Mouse (Mus musculus): Measurements from ENCODE around the gene Tpcn1.

The Tpcn1 gene

DNA sequence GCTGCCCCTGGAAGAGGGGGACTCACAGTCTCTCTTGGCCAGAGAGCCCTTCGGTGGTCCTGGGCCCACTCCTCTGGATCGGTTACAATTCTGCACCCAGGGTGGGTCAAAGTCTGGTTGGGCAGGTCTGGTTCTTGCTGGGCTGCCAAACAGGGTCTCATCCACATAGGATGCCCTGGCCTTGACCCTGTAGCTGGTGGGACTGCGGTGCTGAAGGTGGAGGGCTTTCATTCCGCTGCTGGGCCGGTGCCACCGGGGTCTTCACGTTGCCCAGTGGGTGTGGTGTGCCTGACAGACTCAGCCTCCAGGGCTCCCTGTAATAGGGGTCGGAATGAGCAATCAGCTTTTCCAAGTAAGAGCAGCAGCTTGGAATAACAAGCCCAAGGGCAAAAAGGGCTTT is 22.9 kb upstream of the Tpcn1 start:
- no peak for ATAC-seq (ENCODE audit: insufficient number of reproducible peaks, low FRiP score, low TSS enrichment)

DNA sequence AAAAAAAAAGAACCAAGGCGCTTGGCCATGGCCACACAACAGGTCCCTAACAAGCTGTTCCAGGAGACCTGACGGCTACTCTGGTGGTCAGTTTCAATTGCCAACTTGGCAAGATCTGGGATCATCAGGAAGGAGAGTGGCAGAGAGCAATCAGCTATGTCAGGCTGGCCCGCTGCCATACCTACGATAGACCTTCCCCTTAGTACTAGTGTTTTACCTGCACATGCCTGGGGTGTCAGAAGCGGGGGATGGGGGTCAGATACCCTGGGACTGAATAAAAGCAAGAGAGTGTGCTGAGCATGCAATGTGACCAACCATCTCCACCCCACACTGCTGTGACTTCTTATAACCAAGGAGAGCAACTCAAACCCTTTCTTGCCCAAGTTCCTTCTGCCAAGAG is 22.4 kb upstream of the Tpcn1 start:
- ATAC-seq (ENCODE audit: insufficient number of reproducible peaks, low FRiP score, low TSS enrichment): no peak

DNA sequence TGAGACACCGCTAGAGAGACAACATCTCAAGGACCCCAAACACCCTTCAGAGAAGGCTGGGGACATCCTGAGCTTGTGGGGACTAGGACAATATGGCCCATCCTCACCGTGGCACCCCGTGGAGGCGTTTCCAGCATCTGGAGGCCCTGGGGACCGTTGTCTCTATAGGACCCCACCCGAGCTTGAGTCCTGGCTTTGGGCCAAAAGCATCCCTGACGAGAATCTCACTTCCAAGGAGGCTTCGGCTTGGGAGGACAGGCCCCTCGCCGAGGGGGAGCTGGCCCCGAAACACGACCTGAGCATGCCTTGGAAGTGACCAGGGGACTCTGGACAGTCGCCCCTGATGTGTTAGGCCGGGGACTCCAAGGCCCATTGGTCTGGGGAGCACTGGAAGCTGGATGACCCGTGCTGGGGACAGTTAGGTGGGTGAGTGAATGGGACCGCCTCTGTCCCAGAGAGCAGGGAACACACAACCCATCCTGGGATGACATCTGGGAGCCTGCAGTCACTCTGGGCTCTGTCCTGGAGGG is 20.8 kb upstream of the Tpcn1 start:
- ATAC-seq (ENCODE audit: insufficient number of reproducible peaks, low FRiP score, low TSS enrichment): no peak

DNA sequence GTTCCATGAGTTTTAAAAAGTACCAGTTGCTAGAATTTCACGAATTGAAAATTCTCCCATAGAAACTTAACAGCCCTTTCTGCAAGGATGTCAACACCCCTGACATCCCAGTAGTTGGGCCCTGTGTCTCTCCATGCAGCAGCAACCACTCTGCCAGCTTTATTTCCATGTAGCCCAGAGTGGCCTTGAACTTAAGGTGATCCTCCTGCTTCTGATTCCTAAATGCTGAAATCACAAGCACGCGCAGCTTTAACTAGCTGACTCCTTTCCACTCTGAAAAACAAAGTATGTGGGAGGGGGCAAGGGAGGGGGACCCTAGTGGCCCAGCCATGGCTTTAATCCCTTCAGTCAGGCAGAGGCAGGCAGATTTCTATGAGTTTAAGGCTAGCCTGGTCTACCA is 18.9 kb upstream of the Tpcn1 start:
- no peak for ATAC-seq (ENCODE audit: insufficient number of reproducible peaks, low FRiP score, low TSS enrichment)

DNA sequence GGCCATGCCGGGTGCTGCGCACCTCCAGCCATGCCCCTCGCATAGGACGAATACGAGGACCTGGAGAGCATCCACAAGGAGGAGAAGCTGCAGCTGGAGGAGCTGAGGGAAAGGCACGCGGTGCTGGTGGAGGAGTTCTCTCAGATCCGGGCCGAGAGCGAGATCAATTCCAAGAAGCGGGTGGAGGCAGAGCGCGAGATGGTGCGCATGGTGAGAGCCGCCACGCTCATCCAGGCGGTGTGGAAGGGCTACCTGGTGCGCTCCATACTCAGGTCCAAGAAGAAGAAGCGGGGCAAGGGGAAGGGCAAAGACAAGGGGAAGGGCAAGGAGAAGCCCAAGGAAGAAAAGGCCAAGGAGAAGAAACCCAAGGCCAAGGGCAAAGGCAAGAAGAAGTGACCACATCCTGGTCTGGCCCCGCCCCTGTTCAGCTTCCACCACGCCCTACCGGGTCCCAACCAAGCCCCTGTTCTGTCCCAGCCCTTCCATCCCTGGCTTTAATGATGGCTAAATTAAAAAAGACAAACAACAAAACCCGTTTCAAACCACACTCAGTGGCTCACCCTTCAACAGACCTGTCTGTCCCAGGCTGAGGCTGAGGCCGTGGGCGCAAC is 18.2 kb upstream of the Tpcn1 start:
- no peak for ATAC-seq (ENCODE audit: insufficient number of reproducible peaks, low FRiP score, low TSS enrichment)

DNA sequence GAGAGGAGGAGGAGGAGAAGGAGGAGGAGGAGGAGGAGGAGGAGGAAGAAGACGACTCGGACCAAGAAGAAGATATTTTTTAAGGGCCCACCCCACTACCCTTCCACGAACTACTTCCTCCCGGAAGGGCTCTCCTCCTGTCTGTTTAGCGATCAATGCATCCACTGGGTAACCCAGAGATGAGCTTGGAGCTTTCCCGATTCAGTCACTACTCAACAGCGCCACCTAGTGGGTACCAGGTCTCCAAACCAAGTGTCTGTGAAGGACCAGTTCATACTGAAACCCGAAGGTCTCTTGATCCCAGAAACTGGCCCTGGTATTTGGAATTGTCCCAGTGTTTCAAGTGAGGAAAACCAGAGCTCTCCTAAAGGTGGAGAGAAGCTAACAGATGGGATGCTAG is 17.2 kb upstream of the Tpcn1 start:
- peak; percentile 53 for ATAC-seq (ENCODE audit: insufficient number of reproducible peaks, low FRiP score, low TSS enrichment)

DNA sequence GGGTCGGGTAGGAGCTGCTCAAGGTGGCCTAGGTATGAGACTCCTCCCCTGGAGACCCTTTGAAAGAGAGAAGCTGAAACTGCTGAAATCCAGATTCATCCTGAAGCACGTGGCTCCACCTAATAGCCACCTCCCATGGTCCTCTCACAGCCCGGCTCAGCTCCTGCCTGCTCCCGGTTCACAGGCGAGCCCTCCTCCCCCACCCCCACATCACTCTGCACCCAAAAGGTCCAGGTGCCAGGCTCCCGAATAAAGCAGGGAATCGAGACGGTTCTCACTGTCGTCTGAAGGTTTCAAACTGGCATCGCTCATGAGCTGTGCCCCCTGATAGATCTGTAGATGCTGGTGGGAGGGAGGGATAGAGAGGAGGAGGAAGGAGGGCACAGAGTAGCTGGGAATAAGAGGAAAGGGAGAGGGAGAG is 16.8 kb upstream of the Tpcn1 start:
- no peak for ATAC-seq (ENCODE audit: insufficient number of reproducible peaks, low FRiP score, low TSS enrichment)

DNA sequence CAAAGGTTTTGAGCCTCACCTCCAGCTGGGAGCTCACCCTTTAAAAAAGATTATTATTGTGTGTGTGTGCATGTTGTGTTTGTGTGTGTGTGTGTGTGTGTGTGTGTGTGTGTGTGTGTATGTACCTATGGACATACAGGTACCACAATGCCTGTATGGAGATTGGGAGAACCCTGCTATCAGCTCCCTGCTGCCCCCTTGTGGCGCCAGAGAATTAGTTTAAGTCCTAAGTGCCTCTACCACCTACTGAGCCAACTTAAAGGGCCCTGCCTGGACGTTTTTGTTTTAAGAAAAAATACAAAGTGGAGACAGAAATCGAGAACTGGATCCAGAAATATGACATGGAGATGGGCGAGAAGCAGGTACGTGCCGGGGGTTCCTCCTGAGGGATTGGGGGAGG is 16.4 kb upstream of the Tpcn1 start:
- ATAC-seq (ENCODE audit: insufficient number of reproducible peaks, low FRiP score, low TSS enrichment): no peak

DNA sequence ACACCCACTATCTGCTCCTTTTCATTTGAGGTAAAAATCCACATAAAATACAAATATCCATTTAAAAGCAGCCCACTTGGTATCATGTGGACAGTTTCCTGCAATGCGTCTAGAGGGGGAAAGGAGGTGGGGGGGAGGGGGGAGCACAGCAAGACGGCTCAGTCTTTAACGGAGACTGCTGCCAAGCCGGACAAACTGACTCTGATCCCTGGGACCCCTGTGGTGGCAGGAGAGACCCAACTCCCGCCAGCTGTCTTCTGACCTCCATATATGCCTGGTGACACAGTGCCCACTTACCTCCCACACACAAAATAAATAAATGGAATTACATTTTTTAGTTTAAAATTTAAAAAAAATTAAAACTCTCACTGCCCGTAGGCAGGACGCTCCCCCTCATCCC is 15.0 kb upstream of the Tpcn1 start:
- ATAC-seq (ENCODE audit: insufficient number of reproducible peaks, low FRiP score, low TSS enrichment): no peak

DNA sequence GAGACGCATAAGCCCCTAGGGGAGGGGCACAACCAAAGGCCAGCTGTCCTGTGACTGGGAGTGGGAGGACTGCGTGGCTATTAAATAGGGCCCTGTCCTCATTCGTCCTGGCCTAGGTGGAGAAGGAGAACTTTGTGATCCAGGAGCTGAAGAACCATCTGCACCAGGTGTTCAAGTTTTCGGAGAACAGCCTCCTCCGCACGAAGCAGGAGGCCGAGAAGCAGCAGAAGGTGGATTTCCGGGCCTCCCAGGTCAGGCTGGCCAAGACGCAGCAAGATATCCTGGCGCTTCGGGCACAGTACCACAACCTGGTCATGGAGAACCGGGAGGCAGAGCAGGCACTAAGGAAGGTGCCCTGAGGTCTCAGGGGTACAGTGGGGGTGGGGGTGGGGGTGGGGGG is 13.7 kb upstream of the Tpcn1 start:
- ATAC-seq (ENCODE audit: insufficient number of reproducible peaks, low FRiP score, low TSS enrichment): no peak

DNA sequence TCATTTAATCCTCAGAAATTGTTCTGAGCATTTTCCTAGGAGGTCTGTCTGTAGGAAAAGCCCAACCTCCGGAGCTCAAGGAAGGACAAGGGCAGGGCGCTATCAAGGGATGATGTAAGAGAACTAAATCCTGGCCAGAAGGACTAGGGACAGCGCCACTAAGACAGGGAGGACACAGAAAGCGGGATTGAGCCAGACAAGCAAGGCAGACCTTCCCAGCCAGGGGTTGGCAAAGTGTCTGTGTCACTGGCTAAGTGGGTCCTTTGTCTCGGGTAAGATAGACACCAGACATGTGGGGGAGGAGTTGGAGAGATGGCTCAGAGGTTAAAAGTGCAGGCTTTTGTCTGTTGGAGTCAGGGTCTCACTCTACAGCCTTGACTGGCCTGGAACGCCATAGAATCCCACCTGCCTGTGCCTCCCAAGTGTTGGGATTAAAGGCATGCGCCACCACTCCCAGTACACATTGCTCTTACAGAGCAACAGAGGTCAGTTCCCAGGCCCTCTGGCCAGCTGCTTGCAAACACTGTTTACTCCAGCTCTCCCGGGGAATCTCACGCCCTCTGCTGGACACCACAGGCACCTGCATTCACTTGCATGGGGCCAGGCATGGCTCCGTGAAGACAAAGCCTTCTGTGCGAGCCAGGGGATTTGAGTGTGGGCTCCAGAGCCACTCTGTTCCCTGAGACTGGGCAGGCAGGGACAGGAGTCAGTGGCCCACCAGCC is 12.6 kb upstream of the Tpcn1 start:
- no peak for ATAC-seq (ENCODE audit: insufficient number of reproducible peaks, low FRiP score, low TSS enrichment)

DNA sequence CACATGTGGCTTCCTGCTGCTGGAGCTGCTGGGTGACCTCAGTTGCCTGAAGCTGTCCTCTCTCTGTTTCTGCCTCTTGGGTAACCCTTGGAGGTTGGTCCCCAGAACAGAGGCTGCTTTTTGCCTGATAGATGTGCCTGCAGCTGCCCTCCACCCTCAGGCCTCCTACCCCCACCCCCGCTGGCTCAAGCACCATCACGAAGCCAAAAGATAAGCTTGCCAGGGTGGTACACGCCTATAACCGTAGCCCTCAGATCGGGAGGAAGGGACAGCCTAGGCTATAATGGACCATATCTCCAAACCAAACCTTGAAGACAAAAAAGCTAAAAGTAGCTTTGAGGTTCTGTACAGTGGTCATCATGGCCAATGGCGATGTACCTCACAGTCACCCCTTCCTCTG is 11.2 kb upstream of the Tpcn1 start:
- ATAC-seq (ENCODE audit: insufficient number of reproducible peaks, low FRiP score, low TSS enrichment): no peak

DNA sequence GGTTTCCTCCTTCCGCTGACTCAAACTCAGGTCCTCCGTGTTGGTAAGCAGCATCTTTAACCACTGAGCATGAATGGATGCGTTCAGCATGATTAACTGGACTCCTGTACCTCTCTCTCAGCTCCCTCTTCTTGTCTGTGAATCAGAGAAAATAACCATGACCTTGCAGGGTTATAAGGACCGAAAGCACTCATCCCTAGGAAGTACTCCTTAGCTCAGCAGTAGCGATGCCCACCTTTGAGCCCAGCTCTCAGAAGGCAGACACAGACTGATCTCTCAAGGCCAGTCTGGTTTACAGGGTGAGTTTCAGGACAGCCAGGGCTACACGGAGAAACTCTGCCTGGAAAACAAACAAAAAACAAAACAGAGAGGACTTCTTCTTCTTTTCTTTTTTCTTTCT is 6.0 kb upstream of the Tpcn1 start:
- ATAC-seq (ENCODE audit: insufficient number of reproducible peaks, low FRiP score, low TSS enrichment): no peak

DNA sequence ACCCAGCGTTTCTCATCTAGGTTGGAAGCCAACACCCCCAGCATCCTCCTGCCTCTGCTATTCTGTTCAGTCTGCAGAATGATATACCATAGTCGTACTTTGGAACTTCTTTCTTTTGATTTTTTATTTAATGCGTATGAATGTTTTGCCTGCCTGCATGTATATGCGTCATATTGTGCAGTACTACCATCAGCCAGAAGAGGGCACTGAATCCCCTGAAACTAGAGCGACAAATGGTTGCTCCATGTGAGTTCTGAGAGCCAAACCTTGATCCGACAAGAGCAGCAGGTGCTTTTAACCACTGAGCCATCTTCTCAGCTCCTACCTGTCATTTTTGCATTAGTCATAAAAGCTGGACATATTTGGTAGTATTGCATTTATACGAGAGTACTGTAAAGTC is 3.7 kb upstream of the Tpcn1 start:
- ATAC-seq (ENCODE audit: insufficient number of reproducible peaks, low FRiP score, low TSS enrichment): no peak

DNA sequence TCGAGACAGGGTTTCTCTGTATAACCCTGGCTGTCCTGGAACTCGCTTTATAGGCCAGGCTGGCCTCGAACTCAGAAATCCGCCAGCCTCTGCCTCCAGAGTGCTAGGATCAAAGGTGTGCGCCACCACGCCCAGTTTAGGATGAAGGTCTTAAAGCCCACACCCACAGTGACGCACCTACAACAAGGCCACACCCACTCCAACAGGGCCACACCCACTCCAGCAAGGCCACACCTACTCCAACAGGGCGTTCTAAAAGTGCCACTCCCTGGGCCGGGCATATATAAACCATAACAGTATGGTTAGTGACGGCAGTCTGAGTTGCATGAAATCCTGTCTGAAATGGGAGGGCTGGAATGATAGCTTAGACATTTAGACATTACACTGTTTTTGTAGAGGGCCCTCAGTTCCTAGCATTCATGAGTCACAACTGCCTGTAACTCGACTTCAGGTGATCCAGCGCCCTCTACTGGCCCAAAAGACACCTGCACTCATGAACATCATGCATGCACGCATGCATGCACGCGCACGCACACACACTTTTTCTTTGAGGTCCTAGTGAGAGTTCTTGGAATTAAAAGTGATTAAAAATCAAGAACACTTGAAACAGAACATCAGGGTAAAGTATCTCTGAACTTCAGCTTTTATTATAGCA is 2.0 kb upstream of the Tpcn1 start:
- ATAC-seq (ENCODE audit: insufficient number of reproducible peaks, low FRiP score, low TSS enrichment): no peak

DNA sequence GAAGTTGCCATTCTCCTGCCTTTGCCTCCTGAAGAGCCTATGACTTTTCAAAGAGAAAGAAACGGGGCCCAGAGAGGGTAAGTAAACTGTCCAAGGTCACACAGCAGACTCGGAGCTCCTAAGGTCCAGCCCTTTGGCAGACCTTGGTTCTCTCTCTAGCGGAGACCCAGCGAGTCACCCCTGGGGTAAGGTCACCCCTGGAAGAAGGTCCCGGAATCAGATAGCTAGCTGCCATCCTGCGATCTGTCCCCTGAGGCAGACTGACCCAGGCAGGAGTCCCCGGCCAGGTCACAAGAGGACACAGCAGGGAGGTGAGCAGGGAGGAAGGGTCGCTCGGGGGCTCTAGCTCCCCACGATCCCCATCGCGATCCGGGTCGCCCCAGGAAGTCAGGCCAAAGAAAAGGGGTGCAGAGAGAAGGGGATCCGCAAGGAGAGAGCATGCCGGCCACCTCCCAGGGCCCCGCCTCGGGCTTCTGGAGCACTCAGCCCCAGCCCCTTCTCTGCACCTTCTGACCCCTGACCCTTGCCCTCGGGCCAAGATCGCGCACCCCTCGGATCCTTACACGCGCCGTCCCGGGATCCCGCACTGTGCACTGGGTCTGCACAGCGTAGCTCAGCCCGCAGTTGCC is 419 bp downstream of the Tpcn1 start:
- ATAC-seq (ENCODE audit: insufficient number of reproducible peaks, low FRiP score, low TSS enrichment): 0 out of 2 replicates have a peak, but pooled peaks have one; percentile 3

DNA sequence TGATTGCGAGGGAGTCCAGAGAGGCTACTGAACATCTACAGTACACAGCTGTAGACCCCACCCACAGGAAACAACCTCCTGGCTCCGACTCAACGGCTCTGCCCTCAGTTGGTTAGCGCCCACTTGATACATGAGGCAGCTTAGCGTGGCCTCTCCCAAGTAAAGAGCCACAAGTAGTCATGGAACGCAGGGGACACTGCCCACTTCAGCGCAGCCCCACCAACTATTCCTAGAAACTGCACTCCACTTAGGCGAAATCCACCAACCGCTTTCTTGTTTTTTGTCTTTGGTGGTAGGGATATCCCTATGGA is 902 bp downstream of the Tpcn1 start:
- ATAC-seq (ENCODE audit: insufficient number of reproducible peaks, low FRiP score, low TSS enrichment): no peak

DNA sequence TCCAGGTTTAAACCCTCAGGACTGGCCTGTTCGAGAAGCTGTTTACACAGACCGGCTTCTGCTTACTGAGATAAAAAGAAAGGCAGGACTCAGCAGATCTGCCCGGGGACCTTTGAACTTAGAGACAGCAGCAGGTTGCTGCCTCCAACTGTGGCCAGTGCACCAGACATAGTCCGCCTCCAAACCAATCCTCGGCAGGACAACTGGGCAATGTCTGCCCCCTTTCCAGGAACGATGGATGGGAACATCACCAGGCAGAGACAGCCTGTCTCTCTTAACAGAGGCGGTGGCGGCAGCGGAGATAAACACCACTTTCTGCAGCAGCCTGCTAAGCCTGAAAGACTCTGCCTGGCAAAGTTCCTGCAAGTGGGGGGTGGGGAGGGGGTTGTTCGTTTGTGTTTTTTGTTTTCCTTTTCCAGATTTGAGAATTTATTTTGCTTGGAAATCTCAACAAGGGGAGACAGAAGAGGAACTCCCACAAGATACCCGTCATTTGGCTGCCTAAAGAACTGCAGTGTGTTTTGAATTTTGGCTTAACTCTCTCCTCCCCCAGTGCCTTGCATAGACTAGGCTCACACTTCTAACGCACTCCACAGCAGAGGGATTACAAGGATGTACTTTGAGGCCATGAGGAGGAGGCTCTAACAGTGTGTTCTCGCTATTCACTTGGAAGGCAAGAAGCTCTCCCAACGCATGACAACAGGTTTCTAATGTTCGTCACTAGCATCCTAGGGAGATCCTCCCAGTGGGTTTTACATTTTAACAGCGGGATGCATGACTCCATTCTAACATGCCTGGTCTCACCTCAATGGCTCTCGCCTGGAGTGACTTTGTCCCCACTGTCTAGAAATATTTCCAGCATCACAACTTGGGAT is 1.5 kb downstream of the Tpcn1 start:
- no peak for ATAC-seq (ENCODE audit: insufficient number of reproducible peaks, low FRiP score, low TSS enrichment)

DNA sequence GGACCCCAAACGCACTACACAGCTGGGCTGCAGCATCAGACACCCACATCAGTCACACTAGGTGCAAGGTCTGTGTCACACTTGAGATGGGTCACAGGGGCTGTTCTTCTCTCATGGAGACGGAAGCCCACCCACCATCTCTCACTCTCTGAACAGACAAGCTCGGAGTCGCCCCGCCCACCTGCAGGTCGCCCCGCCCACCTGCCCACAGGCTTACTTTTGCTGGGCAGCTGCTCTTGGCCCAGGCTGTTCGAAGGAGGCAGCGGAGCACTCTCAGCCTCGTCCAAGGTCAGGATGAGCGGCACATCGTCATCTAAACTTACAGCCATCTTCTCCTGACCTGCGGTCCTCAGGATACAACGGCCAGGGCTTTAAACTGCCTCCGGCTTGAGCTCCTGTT is 3.5 kb downstream of the Tpcn1 start:
- no peak for ATAC-seq (ENCODE audit: insufficient number of reproducible peaks, low FRiP score, low TSS enrichment)

DNA sequence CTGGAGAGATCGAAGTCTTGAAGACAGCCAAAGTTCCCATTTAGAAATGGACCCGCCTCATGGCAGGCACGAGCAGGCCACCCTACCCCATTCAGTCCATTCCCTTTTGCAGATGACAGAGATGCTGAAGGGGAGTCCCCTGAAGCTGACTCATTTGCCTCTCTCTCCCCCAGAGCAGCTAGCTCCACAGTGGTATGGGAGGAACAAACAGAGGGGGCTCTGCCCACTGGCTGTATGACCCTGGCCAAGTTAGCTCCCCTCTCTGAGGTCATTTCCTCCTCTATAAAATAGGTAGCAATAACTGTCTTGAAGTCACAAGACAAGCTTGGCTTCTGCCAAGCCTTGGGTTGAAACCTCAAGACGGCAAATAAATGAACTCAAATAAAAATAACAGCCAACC is 5.0 kb downstream of the Tpcn1 start:
- no peak for ATAC-seq (ENCODE audit: insufficient number of reproducible peaks, low FRiP score, low TSS enrichment)

Measured in cerebellum, adult (tissue).